Mouse (Mus musculus): ENCODE measurements at regions not wholly inside any gene's neighbourhood (a gene's known extent, or its start where the extent isn't known, plus 50 kb on each side); places are given as distances from the start of the nearest gene placed in this dataset.

DNA sequence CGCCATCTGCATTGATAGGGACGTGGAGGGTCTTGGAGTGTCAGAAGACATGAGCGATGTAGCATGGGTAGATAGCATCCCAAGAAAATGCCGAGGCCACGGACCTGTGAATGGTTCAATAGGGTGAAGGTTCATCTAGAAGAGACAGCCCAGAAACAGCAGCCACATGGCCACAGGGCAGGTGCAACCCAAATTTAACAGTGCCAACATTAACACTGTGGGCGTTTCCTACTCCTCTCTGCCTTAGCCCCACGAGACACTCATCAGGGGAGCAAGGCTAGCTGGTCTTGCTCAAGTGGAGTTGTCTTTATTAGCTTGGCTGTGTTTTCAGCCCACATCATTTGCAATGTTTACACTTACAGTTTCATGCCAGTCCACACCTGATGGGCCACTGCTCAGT lies 310.7 kb downstream of the Plpp3 start:
- DNase-seq (ENCODE audit: low spot score): no peak

DNA sequence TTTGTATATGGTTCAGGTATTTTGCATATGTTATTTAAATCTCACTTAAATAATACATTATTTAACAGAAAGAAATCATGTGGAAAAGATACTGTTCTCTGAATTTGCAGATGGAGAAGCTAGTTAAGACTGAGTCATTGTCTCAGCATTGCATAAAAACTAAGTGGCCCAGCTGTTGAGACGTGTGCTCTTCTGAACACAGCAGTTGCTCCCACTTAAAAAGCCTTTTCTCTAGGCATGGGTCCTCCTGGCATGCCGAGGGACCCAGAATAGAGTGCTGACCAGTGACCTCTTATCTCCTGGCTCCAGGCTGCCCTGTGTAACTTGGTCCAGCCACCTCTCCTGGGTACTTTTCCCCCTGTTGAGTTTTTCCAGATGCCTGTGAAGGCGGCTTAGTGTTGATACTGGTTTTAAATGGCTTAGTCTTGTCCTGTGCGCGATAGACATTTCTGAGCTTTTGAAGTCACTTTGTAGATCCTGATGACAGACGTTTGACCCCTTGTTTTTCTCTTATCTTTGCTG lies 312.2 kb downstream of the Plpp3 start:
- DNase-seq (ENCODE audit: low spot score): no peak

DNA sequence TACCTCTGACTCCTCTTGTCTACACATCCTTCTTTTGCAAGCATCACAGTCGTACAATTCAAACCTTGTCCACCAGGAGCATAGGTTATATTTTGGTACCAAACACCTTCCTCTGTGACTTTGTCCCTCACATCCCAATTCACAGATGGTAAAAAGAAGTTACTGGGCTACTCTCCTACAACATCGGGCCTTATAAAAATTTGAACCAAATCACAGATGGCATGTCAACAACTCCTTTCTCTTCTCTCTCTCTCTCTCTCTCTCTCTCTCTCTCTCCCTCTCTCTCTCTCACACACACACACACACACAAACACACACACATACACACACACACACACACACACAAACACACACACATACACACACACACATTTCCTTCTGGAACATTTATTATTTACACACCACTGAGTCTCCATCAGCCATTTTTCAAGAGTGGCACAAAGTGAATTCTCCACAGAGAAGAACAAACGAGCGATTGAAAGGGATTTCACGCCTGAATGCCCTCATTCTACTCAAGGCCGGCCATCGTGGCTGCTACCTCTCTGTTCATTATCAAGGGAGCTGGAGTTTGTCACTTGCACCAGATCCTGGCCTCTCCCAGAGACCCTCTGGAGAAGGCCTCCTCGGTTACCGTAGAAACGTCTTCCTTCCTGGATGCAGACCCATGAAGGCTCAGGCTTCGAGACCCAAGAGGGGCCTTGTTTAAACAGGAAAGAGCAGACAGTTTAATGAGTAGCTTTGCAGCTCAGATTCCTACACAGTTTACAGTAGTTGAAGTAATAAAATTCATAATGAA lies 314.7 kb upstream of the Gm12728 start:
- no peak for DNase-seq (ENCODE audit: low spot score)

DNA sequence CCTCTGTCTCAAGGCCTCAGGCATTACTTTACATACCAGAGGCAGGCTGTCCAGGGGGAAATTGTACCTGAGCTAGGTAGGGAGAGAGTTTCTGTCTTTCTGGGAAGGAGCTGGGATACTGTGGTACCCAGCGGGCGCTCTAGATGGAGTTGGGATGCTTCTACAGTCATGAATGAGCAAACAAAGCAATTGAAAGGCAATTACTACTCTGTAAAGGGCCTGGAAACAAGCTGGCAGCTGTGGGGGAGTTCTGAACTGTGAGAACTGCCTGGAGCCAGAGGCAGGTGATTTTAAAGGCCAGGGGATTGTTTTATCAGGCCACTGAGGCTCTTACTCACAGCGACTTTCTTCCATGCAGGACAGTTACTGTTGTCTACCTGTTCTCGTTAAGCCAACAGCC lies 313.3 kb upstream of the Gm12728 start:
- no peak for DNase-seq (ENCODE audit: low spot score)

DNA sequence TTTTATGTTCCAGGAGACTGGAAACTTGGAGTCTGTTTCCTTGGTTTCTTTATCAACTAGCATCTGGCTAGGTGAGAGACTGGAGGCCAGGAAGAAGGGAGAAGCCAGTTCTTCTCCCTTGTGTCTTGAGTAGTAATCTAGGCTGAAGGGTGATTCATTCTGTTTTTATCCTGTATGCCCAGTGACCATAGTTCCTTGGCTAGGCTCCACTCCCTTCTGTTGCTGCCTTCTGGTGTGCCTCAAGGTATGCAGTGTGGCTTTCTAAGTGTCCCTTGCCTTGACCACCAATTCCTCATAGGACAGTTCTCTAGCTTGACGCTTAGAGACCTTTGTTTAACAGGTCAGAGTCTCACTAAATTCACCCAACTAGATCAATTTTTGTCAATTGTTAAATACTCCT lies 303.3 kb upstream of the Gm12728 start:
- DNase-seq (ENCODE audit: low spot score): no peak

DNA sequence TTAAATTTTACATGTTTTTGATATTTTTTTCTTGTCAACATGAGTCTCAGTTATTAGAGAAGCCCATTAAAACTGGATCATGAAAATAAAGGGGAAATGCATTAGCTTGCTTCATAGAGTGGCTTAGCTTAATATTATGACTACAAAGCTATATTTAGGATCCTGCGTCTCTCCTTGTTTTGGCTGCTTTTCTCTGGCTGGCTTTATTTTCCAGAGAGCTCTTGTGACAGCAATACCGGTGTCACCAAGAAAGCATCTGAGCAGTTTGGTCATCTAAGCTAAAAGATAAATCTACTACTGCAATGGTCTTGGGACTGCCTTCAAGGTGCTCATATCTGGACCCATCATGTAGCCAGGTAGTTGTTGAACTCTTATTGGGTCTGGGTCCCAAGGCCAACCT lies 293.5 kb upstream of the Gm12728 start:
- no peak for DNase-seq (ENCODE audit: low spot score)

DNA sequence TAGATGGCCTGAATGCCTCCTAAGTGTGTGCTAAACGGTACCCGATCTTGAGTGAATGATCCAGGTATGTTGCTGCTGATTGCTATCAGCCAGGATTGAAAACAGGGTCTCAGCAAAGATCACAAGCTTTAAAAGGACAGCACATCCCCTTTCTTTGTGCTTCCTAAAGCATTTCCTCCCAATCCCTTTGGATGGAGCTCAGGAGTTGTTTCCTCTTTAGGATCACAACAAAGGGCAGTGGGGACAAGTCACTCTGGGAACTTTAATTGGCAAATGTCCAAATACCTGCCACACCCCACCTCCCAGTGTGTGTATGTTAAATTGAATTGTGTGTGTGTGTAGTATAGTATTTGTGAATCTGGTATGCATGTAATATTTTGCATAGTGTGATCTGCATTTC lies 283.5 kb upstream of the Gm12728 start:
- DNase-seq (ENCODE audit: low spot score): no peak

DNA sequence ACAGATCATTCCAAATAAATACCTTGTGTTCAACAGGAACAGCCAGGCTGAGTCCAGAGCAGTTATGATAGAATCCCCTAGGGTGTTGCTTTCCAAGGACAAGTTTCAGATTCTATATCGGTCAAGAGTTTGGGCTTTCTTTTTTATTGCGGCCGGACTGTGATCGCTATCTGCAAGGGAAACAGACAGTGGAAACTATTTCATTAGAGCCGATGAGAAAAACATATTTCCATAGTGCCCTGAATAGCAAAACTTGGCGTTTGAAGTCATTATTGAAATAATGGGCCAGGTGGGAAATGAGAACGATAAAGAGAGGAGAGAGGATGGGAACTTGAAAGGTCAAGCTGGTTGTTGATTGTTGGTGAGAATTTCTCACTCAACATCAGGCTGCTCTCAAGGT lies 282.4 kb upstream of the Gm12728 start:
- no peak for DNase-seq (ENCODE audit: low spot score)

DNA sequence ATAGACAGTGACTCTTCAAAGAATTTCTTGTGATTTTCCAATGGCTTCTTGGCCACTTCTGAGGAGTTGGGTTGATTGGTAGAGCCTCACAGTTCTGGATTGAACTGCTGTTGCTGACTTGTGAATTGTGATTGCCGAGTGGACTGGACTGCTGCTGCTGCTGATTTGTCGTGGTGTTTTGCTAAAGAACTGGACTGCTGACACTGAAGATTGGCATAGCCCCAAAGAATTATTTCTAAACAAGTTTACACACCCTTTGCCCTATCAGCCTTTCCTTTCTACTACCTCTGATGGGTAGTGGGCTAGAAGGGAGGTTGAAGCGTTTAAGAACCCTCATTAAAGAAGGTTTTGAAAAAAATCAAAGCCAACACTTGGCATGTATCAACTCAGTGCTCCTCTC lies 280.6 kb upstream of the Gm12728 start:
- no peak for DNase-seq (ENCODE audit: low spot score)

DNA sequence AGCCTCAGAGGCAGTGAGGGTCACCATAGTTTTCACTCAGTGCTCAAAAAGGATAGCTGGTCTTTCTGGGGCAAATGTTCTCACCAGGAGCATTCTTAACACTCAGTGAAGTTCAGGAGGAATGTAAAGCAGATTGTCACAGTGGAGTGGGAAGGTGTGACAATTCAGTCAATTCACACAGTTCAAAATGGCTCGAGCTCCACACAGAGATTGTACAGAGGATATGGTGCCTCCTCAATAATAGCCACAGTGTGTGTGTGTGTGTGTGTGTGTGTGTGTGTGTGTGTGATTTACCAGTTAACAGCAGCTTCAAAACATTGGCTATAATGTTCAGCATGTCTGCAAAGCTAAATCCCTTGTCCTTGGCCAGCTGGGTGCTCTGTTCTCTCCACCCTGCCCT lies 279.3 kb upstream of the Gm12728 start:
- no peak for DNase-seq (ENCODE audit: low spot score)

DNA sequence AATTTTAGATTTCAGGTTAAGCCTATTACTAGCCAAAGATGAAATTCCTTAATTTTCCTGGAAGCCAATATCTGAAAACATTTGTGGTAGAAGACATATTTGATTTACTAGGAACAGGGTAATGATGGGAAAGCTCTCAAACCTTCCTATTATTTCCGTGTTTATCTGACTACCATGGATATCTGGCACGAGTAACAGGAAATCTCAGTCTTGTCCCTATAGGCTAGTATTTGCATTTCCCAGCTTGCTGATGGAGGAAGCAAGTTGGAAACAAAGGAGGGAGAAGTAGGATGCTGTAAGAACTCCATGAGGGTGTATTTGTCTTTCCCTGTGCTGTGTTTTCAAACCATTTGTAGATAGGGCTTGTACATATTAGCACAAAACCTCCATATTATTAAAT lies 264.5 kb upstream of the Gm12728 start:
- DNase-seq (ENCODE audit: low spot score): no peak

DNA sequence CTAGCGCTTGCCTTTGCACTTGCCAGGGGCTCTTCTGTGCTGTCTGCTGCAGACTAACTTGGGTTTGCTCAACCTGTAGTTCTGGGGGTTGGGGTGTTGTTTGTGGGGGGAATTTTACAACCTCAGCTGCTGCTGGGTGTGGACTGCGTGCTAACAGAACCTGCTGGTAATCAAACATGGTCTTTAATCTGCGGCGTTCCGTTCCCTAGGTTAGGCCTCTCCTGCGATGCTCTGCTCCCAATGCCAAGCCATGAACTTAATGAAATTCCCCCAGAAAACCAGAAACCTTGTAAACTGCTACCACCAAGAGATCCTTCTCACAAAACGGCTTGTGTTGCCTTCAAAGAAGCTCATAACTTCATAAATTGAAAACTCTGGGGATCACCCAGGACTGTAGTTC lies 262.9 kb upstream of the Gm12728 start:
- DNase-seq (ENCODE audit: low spot score): no peak

DNA sequence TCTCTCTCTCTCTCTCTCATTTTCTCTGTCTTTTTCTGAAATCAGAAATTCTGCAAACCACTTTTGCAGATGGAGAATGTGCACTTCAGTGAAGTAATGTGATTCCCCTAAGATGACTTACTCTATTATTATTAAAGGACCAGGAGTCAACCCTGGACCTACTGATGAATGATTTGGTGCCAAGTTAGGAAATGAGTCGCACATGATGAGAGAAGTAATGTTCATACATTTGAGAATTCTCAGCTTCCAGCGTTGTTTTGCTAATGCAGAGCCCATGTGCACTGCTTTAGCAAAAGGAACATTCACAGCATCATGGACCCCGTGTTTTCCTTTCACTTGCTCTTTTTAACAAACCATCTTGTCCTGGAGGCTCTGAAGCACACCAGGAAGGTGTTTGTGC lies 262.4 kb upstream of the Gm12728 start:
- no peak for DNase-seq (ENCODE audit: low spot score)

DNA sequence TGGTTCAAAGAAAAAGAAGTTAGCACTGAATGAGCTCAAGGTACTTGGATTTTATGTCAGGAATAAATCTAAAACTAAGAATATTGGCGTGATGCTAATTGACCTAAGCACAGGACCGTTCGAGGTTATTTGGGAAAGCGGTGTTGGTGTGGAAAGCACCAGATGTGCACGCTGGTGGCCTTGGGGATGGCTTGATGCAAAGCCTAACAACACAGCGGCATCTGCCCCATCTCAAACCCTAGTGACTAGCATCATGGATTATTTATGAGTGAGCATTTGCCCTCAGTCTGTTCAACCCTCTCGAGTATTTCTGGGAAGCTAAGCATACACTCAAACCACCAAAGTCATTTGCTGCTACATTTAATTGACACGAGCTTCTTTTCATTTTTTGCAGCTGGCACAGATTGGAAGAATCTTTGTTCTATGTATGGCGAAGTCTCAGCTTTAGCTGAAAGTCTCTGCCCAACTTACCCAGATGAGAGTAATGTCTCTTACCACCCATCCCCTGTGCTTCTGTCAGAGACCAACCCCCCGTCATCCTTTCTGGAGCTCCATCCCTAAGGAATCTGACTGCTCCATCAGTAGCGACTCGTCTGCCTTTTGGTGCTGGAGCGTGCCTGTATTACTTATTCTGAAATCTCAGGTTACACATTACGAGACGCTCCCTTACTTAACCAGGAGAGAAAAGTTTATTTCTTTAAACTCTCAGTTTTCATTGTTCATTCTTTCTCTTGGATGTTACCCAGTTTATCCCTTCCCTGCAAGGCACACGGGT lies 257.8 kb upstream of the Gm12728 start:
- no peak for DNase-seq (ENCODE audit: low spot score)

DNA sequence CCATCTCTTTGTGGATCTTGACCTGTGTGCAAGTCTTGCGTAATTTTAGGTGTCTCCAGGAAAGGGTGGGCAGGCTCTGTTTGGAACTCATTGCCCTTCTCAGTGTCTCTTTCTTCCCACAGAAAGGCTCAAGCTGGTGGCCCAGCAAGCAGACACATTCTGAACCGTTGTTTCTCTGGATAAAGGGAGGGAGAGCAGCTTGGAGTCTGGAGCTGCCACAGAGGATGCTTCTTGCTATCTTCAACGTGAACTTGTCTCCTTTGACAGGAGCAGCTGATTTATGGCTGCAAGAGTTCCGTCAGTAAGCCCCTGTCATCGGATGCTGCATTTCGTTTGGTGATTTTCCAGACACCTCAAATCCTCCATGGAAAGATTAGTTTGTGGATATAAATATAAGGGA lies 254.2 kb upstream of the Gm12728 start:
- DNase-seq (ENCODE audit: low spot score): no peak

DNA sequence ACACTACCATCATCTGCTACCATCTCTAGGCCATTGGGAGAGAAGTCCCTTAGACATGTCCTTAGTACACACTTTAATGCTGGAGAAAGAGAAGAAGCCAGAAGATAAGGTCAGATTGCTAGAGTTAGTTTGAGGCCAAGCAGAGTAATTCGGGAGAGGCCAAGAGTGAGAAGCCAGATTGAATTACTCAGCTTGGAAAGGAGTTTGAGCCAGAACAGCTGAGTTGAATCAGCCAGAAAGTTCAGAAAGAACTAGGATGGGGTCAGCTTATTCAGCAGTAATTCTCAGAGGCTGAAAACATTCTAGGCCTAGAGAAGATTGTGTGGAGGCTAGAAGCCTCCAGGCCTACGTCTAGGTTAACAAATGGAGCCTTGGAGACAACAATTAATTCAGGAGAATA lies 244.2 kb upstream of the Gm12728 start:
- DNase-seq (ENCODE audit: low spot score): no peak

DNA sequence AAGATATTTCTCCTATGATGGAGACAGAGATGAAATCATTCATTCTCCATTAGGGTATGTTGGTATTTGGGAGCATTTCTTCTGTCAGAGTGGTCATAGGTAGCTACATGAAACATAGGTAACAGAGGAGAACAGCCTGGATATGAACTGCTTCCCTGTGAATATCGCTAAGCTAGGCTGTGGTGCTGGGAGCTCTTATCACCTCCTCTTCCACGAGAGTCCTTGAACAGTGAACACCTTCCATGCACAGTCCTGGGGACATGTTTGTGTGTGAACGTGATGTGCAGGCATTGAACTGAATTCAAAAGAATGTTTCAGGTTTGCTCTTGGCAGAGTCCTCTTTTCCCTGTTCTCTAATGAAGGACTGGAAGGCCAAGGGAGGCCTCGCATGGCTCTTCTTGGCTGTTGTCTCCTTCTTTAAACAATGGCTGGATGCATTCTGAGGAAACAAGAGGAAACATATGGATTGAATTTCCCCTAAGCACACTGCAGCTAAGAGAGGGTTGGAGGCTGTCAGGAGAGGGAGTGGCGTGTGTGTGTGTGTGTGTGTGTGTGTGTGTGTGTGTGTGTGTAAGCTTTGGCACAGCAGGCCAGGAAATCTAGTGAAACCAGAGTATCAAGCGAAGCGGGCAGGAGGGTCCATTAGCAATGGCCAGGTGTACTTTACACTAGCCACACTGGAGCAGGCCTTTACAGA lies 239.8 kb upstream of the Gm12728 start:
- DNase-seq (ENCODE audit: low spot score): no peak

DNA sequence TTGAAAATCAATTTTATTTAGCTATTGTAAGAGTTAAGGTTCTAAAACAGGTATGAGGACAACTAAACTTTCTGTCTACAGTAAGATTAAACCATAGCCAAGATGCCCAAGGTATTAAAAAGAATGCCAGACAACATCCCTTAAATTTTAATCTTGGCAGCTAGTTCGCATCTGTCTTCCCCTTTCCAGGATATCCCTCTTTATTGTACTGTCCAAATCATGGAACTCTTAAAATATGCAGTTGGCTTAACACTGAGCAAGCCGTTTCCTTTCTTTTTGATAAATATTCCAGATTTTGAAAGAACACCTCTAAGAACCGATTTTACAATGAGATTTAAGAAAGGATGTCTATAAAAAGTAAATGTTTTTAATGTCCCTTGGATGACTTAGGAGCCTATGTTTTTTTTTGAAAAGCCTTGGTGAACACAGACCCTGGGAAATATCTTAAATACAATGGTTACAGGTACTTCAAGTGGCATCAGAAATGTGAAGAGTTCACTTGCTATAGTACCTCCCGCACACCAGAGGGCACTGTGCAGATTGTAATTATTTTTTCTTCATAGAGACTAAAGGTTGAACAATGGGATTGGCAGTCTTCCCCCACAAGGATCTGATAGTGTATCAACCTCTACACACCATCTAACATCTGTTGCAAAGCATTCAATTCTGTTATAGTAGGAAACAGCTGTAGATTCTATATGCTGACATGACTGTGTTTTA lies 237.5 kb upstream of the Gm12728 start:
- DNase-seq (ENCODE audit: low spot score): no peak

DNA sequence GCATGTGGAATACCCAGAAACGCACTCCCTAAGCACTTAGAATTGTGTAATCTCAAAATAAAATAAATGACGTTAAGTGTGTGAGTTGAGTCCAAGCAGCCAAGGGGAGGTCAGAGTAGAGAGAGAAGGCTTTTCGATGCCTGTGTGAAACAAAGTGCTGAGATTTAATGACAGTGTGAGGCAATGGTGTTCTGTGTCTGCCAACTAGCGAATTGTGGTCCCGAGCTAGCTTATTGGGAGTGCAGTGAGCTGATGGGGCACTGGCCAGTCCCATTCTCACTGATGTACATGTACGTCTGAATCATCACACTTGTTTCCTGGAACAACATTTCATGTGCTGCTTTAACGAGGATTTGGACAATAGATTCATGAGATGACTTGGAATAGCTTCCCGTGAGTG lies 234.7 kb upstream of the Gm12728 start:
- DNase-seq (ENCODE audit: low spot score): peak; percentile 7

DNA sequence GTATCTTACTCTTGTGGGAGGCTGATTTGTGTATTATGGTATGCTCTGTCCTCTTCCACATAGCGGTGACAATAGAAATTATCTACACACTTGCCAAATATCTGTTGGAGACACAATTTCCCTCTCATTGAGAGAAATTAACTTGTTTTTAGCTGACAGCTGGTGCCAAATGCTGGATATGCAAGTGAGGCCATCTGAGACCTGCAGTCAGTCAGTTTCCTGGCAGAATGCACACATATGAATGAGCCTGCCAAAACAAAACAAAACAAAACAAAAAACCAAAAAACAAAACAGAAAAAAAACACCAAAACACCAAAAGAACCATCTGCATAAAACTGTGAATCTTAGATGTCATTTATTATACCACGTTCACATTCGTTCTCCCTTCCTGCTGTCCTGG lies 233.7 kb upstream of the Gm12728 start:
- DNase-seq (ENCODE audit: low spot score): no peak

DNA sequence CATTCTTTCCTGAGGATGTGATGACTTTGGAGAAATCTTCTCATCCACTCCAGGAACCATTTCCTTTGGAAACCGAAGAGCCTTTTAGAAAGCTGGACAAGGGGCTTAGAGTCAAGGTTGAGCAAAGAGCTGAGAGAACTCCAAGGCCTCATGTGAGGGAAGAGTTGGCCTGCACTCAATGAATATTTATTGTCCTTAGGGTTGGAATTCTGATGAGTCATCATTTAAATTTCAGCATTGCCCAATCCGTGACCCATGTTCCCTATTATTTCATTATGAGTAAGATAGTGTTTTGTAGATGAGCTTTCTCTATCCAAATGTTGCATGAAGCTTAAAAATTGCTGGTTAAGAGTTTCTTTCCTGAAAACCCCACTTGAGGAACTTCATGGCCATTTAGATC lies 232.3 kb upstream of the Gm12728 start:
- peak; percentile 10 for DNase-seq (ENCODE audit: low spot score)

DNA sequence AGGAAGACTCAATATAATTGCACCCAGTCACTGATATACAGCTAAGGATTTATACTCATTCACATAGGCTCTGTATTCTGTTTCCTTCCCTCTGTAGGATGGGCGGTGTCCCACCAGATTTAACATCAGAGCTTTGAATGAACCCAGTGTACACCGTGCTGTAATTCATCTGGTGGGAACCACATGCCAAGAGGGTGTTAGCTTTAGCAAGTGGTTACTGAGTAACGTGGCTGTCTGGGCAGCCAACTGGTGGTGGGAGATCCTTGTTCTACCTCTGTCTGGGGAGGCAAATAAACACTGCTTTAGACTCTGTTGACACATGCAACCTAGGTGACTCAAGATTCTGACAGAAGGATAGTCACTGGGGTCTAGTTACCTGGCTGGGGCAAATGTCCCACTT lies 229.6 kb upstream of the Gm12728 start:
- DNase-seq (ENCODE audit: low spot score): no peak
